Comparison of ENCODE assay signal across 9 mouse cellular contexts in genomic region chr5:21813994-21814393, GRCm38 (mm10). TPM values are rescaled to one million over a fixed set of nuclear protein-coding genes. Genes with fewer than 3 reads are reported as not detected.
DNase-seq lines count a peak whose midpoint lies in the region; ATAC-seq and TF ChIP-seq lines count a peak whose summit lies in the region.
"Had no signal": no experiment of that assay in that cellular context is flagged by ENCODE, and none has a peak within 500 bp of the region (broad histone marks: within the 10 kb centered on the region; RNA-seq: fewer than 3 reads in every experiment).

No protein-coding gene starts in this region.

- DNase-seq in cerebellum, adult 2 months: no peak
- no peak for DNase-seq in cerebellum, adult 9-11 months
- peak; percentile 30 for DNase-seq in layer of hippocampus, adult 11-12 months (ENCODE audit: low spot score)
- no peak for DNase-seq in layer of hippocampus, adult 9-11 months
- DNase-seq in G1E (ENCODE audit: low spot score): no peak
- DNase-seq in embryo, embryonic 11.5 days (ENCODE audit: low read depth, low spot score): peak; percentile 26
- peak; percentile 33 for DNase-seq in lung, postnatal 10 days
- DNase-seq in thymus, postnatal 0 days (ENCODE audit: low spot score): peak; percentile 33

- peak; percentile 34; the same call in 1 of the 2 replicates for TF ChIP-seq CTCF in cerebellum, adult 2 months (IDR thresholded peaks at IDR 0.05; ENCODE audit: borderline replicate concordance, insufficient read depth, low read depth, low read length)
- TF ChIP-seq CTCF in G1E (IDR thresholded peaks at IDR 0.05; ENCODE audit: low read depth, low read length): peak; percentile 34; the same call in 1 of the 2 replicates

- no peaks in the 10 kb centered on the region for H3K4me1 ChIP-seq in cerebellum, adult 2 months (ENCODE audit: control insufficient read depth, insufficient read depth, low read length)
- H3K4me1 ChIP-seq in G1E (ENCODE audit: insufficient read depth, low read depth, low read length): no peaks in the 10 kb centered on the region

- H3K4me3 ChIP-seq in cerebellum, adult 2 months (replicated peaks; ENCODE audit: insufficient read depth, low read depth, low read length): no peak overlapping the region
- no peak overlapping the region for H3K4me3 ChIP-seq in G1E (ENCODE audit: low read depth, low read length)

- no peaks in the 10 kb centered on the region for H3K27me3 ChIP-seq in cerebellum, adult 2 months (ENCODE audit: control insufficient read depth, insufficient read depth, low read length)
- peaks cover 11% of the 10 kb centered on the region; the same call in 1 of the 2 replicates for H3K27me3 ChIP-seq in G1E (ENCODE audit: insufficient read depth, low read length)

- no peak for ATAC-seq in G1E (ENCODE audit: extremely low read depth, insufficient number of reproducible peaks, low FRiP score, poor library complexity, severe bottlenecking)

- no peak for TF ChIP-seq POLR2A in cerebellum, adult 2 months (IDR thresholded peaks at IDR 0.05; ENCODE audit: borderline replicate concordance, insufficient read depth, low read length)

- H3K9me3 ChIP-seq in G1E (replicated peaks): no peaks in the 10 kb centered on the region

- no peaks in the 10 kb centered on the region for H3K36me3 ChIP-seq in G1E (replicated peaks)

- H3K27ac ChIP-seq in cerebellum, adult 2 months (ENCODE audit: insufficient read depth, low read length): no peak overlapping the region

- 62% methylated on average over 1 of the region's 1 CpGs for WGBS in cerebellum, adult 2 months

RNA-seq across cellular contexts. Expression of gene Psmc2, which starts 28.9 kb away (rescaled TPM):
- 106 and 111 TPM in 2 replicates for polyA plus RNA-seq in cerebellum, adult 2 months (2012; rRNA removed)
- total RNA-seq in G1E (2014; fragmentation: Nextera tagmentation): 184 and 196 TPM in 2 replicates
- total RNA-seq in G1E (2017): 97.3 and 112 TPM in 2 replicates
- polyA plus RNA-seq in G1E (2012): 8.4 and 14.3 TPM in 2 replicates
- polyA plus RNA-seq in thymus, postnatal 0 days (2015; fragmentation: Nextera tagmentation; extraction: Ambion mirVana): 195 and 204 TPM in 2 replicates

RNA-seq across cellular contexts. Expression of gene Dnajc2, which starts 28.9 kb away (rescaled TPM):
- 15.7 and 17.4 TPM in 2 replicates for polyA plus RNA-seq in cerebellum, adult 2 months (2012; rRNA removed)
- total RNA-seq in G1E (2014; fragmentation: Nextera tagmentation) (140 and 150 TPM in 2 replicates), G1E (2017) (139 and 150 TPM in 2 replicates)
- 83.4 and 111 TPM in 2 replicates for polyA plus RNA-seq in G1E (2012)
- 125 and 126 TPM in 2 replicates for polyA plus RNA-seq in thymus, postnatal 0 days (2015; fragmentation: Nextera tagmentation; extraction: Ambion mirVana)

RNA-seq across cellular contexts. Expression of gene Slc26a5, which starts 51.4 kb away (rescaled TPM):
- 0.06 and 0.11 TPM in 2 replicates for polyA plus RNA-seq in cerebellum, adult 2 months (2012; rRNA removed)
- total RNA-seq in G1E (2014; fragmentation: Nextera tagmentation): not detected in 2 replicates
- total RNA-seq in G1E (2017): 0.06 TPM in 1 of 2 replicates, not detected in the other
- polyA plus RNA-seq in G1E (2012): not detected in 2 replicates
- polyA plus RNA-seq in thymus, postnatal 0 days (2015; fragmentation: Nextera tagmentation; extraction: Ambion mirVana): 0.05 TPM in 1 of 2 replicates, not detected in the other
- polyA plus RNA-seq: heart, embryonic 14.5 days had no signal

Comparison
In these comparisons a context has a peak if more than half of its experiments do, and no peak if none do; other contexts are left out.
1. DNase-seq: peak in layer of hippocampus, adult 11-12 months (single experiment), embryo, embryonic 11.5 days (single experiment), lung, postnatal 10 days (single experiment) and thymus, postnatal 0 days (single experiment); none in cerebellum, adult 2 months (0 of 2), cerebellum, adult 9-11 months (single experiment), layer of hippocampus, adult 9-11 months (single experiment) and G1E (single experiment).